Mouse (Mus musculus) regulatory T cell (primary cell): ENCODE measurements around the gene Pxt1.

Experiments used
- in situ Hi-C: fragments of 300-600 bp; cut with MboI, MseI; formaldehyde crosslinking; loops from one replicate; pipeline ENCODE4 v1.15.1; 2025; ENCODE audit warnings: high pct_unique_total_duplicates

Gene Pxt1

DNA sequence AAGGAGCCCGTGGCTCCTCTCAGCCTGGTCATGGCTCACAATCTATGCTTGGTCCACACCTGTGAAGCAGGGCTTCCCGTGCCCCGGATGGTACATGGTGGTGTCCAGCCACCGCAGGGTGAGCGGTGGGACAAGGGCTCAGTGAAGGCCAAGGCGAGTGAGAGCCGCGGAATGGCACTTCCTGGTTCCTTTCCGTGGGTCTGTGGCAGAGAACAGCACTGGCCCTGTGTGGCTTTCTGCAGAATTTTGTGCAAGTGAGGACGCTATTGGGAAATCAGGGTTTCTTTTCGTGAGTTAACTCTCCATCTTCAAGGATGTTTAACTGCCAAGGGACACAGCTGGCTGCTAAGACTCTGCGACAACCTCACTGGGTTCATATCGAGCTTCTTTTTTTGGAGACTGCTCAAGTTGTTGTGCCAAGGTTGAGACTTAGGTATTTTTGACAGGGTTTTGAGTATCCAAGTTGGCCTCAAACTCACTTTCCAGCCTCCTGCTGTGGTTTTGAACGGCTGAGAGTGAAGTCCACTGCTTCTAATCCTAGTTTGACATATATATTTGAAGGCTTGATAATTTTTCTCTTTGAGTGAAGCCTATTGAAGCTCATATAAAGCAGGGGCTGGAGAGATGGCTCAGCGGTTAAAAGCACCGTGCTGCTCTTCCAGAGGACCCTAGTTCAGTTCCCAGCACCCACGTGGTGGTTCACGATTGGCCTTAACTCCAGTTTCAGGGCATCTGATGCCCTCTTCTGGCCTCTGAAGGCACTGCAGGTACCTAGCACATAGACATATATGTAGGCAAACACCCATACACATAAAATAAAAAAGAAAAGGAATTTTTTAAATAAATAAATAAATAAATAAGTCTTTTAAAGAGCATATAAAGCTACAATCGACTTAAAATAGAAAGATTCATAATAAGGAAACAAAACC is 3.6 kb upstream of the Pxt1 start:
- in situ Hi-C loops, result no loop called here

DNA sequence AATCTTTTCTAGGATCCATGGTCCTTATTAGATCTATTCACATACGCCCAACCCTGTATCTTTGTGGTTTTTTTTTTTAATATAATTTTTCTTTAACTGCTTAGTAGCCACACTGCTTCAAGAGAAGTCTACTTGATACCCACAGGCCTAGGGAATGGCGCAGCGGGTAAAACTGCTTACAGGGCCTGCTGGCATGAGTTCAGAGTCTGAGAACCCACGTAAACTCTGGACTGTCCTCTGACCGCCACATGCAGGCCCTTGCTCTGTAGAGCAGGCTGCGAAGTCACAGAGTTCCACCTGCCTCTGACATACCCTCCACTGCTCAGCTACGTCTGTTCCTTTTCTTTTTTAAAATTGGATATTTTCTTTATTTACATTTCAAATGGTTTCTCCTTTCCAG is 841 bp upstream of the Pxt1 start:
- in situ Hi-C loops, result no loop called here

DNA sequence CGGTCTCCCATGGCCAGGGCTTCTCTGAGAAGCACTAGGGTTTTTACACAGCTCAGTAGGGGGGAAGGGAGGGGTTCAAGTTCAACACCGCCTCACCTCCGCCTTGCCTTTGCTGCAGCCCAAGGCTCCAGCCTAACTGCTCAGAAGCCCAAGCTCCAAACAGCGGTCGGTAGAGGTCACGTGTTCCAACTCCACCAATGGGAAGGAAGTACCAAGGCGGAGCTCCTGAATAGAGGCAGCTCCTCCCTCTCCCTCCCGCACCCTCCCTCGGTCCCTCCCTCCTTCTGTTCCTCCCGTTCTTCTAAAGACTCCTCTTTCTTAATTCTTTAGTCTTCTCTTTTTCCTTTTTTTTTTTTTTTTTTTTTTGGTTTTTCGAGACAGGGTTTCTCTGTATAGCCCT is 1.5 kb downstream of the Pxt1 start:
- in situ Hi-C loops, result no loop called here

DNA sequence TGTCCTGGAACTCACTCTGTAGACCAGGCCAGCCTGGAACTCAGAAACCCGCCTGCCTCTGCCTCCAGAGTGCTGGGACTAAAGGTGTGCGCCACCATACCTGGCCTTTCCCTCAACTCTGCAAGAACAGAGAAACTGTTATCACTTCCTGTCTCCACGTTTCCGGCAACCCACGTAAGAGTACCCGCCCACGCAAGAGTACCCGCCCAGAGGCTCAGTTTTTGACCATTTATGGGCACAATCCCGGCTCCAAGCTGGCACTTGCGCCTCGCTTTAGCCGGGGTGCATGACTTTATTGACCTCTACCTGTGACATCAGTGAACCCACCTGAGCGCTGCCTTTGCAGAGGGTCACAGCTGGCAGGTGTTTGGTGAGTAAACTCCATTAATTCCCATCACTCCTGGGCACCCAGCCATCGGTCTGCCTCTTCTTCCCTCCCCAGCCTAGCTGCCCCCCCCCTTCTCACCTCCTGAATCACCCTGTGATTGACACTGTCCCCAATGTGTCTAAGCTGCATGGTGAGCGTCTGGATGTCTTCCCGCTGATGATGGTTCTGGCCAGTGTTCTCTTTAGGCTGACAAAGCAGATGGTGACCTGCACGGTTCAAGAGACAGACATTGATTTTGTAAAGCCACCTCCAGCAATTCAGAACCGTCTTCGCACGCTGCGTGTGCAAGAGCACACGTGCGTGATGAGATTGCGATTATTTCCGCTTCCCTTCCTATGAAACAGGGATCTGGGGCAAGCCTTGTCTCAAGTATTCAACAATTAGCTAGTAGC is 2.7 kb downstream of the Pxt1 start:
- in situ Hi-C loops, result no loop called here

DNA sequence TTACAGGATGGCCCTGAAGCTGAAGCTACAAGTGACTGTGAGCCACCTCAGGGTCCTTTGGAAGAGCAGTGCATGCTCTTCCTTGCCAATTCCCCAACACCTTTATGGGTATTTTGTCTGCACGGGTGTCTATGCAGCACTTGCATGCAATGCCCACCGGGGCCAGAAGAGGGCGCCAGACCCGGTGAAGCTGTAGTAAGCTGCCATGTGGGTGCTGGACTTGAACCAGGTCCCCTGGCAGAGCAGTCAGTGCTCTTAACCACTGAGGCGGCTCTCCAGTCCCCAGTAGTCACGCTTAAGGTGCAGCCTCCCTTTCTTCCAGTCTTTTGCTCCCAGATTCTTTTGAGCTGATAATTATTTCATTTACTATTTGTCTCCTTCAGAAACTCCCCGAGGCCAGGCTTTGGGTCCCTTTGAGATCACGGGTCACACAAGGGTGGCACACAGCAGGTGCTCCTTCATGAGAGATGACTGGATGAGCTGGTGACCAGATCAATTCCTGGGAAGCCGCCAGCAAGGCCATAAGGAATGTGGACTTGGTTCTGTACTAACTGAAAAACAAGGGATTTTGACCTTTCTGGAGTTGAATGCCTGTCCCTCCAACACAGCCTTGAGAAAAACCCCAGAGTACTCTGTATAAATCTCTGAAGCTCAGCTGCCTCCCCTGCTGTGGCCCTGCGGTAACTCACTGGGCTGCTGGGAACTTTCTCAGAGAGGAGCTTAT is 6.9 kb downstream of the Pxt1 start:
- in situ Hi-C loops, result no loop called here

DNA sequence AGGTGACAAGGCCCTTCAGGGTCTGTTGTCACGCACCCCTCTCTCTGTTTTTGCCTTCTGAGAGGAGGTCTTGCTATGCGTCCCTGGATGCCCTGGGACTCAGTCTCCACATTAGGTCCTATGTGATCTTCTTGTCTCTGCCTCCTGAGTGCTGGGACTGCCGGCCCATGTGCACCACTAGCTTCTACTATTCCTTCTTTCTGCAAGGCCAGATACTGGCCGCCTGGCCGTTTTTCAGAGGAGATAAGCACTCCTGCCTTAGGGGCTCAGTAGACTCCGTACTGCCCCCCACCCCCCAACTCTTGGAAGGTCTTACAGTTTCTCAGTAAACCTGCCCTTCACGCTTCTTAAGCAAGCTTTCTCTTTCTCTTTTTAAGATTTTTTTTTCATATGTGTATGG is 7.5 kb downstream of the Pxt1 start:
- in situ Hi-C loops, result no loop called here

DNA sequence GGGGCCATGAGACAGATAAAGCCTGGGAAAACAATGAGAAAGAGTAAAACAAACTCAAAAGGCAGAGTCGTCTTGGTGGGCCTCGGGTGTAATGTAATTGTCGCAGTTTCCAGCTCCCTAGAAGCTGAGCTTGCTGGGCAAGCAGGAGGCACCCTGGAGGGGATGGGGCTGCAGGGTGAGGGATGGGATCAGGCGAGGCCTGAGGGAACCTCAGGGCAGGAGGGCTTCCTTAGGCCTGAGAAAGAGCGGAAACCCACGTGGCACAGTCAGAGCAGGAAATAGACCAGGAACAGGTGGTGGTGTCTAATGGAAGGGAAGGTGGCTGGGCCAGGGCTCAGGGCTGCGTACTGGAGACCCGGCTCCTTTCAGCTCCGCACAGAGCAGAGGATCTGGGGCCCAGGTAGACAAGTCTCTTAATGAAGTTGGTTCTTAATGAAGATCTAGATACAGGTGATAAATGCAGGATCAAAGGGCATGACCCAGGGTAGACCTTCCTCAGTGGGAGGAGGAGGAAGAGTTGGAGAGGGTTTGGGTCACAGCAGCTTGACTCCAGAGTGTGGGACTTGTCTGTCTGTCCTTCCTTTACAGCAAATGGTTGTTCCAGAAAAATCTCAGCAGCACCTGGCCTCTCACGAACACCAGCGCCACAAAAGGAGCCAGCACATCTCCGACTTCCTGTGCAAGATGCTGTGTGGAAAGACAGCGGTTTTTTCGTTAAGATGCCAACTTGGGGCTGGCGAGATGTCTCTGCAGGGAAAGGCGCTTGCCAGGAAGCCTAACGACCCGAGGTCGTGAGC is 9.3 kb downstream of the Pxt1 start:
- in situ Hi-C loops, result no loop called here

DNA sequence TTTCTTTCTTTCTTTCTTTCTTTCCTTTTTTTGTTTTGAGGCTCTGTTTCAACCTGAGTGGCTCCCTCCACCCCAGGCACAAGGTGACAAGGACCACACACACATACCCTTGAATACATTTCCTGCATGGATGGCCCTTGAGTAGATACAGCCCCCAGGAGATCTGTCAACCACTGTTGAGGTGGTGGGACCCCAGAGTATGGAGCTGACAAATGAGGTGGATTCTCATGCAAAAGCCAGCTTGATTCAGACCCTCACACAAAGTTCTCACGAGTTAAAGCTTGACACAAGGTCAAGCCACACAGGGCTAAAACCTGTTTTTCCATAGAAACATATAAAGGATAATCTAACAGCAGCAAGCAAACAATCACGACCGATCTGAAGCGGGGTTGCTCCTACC is 11.4 kb downstream of the Pxt1 start:
- in situ Hi-C loops, result no loop called here

DNA sequence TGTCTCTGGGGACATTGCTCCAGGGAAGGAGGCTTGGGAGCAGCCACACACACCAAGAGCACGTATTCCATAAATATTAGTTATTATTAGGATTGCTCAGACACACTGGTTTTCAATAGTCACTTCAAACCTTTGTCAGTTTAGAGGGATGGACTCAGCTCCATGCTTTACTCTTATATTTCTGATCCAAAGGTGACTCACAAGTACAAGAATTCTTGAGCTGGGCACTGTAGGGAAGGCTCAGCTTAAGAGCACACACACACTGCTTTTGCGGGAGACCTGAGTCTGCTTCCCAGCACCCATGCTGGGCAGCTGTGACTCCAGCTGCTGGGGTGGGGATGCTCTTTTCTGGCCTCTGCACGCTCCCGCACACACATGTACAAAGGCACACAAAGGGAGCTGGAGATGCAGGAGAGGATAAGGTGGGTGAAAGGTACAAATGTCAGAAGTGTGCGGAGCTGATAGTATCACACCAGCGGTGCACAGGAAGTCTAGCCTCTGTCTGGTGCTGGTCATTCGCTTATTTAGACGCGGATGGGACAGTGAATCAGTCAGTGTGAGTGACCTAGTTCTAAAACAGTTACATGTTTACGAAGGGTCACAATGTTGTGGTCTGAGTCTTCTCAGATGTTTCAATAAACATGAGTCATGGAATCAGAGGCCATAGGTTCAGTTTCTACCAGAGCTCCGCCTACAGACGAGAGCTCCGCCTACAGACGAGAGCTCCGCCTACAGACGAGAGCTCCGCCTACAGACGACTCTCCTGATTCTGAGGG is 12.0 kb downstream of the Pxt1 start:
- in situ Hi-C loops, result no loop called here

DNA sequence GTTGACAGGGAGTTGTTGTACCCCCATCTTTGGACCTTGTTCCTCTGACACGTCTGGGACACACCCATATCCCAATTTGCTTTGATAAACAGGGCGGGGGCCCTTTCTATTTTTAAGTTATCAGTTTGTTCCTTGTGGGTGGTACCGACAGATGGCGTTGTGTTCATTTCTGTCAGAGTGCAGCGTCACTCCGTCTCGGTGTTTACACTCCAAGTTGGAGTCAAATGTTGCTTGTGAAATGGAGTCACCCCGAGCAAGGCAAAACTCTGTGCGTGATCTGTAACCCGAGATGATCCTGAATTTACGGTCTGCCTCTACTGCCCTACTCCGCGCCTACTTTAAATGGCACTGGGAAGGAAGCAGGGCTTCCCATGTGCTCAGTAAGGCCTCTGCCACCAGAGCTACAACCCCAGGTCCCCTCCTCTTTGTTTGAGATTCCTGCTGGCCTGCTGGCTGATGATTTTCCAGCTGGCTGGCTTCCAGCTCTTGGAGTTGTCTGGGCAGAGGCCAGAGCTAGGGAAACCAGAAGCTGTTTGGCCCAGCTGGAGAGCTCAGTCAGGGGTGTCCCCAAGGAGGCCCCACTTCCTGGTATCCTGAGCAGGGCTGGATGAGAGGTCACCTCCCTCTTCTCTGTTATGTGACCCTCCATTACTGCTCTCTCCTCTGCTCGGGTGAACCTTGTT is 13.1 kb downstream of the Pxt1 start:
- in situ Hi-C loops, result no loop called here

DNA sequence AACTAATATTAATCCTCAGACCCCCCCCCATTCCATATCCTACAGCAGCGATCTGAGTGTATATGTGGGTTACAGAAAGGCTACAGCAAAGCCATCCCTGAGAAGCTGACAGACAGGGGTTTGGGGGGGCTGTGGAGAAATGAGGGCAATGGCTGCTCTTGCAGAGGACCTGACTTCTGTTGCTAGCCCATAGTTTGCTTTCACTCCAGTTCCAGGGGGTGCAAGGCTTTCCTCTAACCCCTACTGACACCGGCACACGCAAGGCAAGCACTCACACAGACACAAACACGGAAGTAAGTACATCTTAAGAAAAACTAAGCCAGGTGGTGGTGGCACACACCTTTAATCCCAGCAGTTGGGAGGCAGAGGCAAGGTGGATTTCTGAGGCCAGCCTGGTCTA is 14.3 kb downstream of the Pxt1 start:
- in situ Hi-C loops, result no loop called here

DNA sequence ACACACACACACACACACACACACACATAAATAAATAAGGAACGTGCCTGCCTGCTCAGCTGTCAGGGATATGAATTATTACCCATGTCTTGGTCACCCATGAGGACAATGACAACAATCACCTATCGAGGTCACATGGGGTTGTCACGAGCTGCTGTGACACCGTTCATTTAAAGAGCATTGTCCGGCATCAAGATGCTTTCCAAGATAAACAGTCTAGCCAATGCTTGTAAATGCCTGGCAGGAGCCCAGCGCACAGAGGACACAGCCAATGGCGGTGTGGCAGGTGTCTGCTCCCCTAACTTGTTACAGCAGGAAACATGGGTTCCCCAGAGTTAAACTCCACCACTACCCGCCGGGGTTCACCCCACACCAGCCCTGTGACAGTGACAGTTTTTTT is 15.6 kb downstream of the Pxt1 start:
- in situ Hi-C loops, result no loop called here

DNA sequence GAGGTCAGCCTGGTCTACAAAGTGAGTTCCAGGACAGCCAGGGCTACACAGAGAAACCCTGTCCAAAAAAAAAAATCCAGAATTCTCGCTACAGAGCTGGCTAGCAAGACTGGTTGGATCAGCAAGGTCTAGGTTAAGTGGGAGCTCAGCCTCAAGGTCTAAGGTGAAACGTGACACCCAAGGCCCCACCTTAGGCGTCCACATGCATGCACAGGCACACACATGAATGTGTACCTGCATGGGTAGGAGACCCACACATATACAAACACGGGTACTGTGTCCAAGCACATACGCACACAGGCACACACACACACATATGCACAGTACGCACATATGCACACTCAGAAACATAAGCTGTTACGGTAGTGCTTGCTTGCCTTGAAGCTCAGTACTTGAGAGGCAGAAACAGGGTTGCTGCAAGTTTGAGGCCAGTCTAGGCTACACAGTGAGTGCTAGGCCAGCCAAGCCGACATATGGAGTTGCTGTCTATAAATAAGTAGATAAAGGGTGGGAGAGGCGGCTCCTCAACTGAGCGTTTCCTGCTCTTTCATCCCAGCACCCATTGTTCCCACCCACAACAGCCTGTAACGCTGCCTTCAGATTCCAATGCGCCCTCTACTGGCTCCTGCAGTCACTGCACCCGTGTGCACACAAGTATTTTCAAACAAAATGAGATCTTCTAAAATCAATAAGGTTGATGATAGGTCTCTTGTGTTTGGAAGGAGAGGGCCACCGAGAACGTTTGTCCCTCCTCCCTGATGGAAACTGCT is 16.6 kb downstream of the Pxt1 start:
- in situ Hi-C loops, result no loop called here

DNA sequence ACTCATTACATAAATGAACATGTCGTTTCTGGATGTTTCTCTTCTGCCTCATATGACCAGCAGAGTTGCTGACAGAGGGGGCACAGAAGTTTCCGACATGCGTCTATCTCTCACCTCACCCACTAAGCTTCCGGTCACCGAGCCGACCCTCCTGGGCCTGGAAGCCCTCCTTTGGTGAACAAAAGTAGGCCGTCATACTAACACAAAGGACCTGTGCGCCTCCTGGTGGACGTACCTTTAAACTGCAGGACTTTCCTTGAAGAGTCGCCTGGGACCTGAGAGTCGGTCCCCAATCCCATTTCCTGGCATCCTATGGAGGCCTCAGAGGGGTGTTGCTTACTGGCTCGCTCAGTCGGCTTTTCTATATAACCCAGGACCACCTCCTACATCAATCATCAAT is 17.3 kb downstream of the Pxt1 start:
- in situ Hi-C loops, result no loop called here

DNA sequence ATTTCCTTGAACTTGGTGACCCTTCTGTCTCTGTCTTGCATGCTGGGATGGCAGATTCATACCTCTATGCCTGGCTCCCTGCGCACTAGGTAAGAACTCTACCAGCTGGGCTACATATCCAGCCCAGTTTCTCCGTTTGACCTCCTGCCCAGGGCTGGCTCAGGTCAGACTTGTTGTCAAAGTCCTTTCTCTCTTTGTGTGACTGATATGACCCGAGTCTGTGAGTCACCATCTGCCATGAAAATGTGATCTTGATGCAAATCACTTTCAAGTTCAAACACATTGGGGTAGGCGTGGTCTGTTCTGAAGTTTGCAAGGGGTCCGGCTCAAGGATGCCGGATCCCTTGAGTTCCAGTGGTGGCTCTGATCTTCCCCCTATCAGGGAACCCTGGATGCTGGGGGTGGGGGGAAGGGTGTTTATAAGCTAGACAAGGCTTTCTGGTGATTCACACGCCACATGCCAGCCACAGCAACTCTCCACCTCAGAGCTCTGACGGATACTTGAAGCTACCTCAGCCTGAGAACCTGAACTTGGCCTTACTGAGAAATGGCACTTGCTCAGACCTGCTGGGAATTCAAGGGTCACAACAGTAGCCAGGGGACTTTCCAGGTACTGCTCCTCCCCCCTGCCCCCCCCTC is 18.6 kb downstream of the Pxt1 start:
- in situ Hi-C loops, result no loop called here

DNA sequence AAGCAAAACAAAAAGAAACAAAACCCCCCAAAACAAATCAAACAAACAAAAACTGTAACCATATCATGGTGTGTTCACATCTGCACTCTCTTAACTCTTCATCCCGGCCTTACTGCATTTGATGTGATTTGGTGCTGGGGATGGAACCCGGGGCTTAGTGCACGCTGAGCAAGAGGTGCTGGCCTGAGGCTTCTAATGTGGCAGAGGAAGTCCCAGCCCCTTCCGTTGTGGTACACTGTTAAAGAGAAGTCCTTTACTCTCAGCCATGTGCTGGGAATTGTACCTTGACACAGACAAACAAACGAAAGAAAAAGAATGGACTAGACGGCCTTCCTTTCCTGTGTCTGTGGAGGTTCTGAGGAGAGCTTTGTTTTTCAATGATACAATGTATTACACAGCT is 21.5 kb downstream of the Pxt1 start:
- in situ Hi-C loops, result no loop called here

DNA sequence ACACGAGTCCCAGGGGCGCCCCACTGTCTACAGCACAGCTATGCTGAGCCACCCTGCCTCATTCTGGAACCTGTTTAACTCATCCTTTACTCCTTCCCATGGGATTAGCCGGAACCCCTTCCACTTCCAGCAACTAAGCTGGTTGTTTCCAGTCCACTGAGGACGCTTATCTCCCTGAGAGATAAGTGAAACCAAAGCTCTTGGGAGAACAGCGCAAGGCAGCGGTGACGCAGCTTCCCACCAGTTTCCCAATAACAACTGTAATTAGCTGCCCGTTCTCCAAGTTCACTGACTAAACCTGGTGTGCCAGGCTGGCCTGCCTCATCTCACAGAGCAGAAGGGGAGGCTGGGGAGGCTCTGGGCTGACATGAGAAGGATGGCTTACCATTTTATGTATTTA is 22.6 kb downstream of the Pxt1 start:
- in situ Hi-C loops, result no loop called here

DNA sequence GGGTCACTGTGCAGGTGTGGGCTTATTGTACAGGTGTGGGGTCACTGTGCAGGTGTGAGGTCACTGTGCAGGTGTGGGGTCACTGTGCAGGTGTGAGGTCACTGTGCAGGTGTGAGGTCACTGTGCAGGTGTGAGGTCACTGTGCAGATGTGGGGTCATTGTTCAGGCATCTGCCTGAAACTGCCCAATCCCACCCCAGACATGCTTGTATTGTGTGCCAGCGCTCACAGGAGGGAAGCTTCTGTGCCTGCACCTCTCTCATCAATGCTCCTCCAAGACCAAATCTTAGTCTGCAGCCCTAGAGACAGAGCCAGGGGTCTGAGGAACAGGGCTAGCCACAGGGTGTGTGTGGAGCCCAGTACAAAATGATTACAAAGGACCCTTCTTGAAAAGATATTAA is 27.1 kb downstream of the Pxt1 start:
- in situ Hi-C loops, result no loop called here

DNA sequence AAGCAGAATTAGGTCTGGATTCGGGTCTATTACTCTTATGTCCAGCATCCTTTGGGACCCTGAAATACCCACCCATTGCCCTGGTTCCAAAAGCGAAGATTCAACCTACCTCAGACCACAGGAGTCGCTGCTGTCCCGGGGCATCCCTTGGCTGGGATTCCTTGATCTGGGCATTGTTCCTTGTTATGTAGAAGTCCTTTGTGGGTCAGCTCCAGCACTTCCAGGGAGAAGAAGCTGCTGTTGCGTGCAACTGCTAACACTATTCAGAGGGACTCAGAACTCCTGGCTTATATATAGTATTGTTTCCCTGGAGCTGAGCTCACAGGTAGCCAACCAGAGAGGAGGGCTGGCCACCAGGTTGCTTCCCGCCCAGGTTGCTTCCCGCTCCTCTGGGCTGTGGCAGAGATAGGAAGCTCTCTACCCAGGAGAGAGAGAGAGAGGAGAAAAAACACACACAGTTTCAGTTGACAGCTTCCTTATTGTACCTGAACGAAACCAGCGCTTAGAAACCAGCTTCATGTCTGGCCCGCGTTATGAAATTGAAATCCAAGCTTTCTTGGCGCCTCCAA is 28.5 kb downstream of the Pxt1 start, which contains the start of gene 4930539E08Rik:
Gene 4930539E08Rik (minus strand): TSS at position 265 of the 569 bp plus-strand sequence.
- in situ Hi-C loops, result no loop called here
